Mouse (Mus musculus) ovary, adult 18-20 months (tissue): ENCODE data around the gene Glis3.

Experiments used
- DNase-seq: peaks from one replicate; pipeline ENCODE4 v3.0.0; 2022; ENCODE audit warnings: low spot score, mixed read lengths

The Glis3 gene

DNA sequence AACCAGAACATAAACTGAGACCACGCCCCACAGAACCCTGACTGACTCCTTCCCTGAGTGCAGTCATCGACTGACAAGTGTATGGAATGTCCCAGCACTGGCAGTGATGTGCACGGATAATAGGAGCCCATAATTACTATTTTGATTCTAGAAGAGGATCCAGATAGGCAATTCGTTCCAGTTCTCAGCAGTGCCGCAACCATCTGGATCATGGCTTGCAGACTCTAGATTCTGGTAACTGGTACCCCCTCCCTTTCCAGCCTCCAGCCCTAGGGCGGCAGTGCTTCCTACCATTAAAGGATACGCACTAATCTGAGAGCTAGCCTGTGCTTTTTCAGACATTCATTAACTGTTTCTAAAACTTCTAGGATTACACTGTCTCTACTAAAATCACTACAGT, 24.7 kb downstream of the Glis3 start:
- no peak for DNase-seq

GRCm38 (mm10) chr19:28650836-28651235, 29.0 kb downstream of the Glis3 start:
- DNase-seq = no peak

GRCm38 (mm10) chr19:28649489-28649888, 30.4 kb downstream of the Glis3 start:
- no peak for DNase-seq

DNA sequence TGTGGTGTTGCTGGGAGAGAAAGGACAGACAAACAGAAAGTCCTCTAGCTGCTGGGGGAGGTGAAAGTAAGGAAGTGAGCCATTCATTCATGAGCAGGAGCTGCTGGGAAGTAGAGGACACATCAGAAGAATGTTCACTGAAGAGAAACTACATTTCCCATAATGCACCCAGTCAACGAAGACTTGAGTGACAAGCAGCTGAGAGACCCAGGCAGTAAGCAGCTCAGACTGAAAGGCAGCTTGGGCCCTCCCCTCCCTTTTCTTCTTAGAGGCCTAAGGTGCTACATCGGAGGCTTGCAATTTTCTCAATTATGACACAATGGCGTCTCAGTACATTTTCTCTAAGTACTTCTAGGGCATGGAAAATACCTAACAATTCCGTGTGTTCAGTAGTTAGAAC, 31.0 kb downstream of the Glis3 start:
- DNase-seq = no peak

- DNase-seq = no peak
Observed at GRCm38 (mm10) chr19:28647424-28647823, 32.5 kb downstream of the Glis3 start.

DNA sequence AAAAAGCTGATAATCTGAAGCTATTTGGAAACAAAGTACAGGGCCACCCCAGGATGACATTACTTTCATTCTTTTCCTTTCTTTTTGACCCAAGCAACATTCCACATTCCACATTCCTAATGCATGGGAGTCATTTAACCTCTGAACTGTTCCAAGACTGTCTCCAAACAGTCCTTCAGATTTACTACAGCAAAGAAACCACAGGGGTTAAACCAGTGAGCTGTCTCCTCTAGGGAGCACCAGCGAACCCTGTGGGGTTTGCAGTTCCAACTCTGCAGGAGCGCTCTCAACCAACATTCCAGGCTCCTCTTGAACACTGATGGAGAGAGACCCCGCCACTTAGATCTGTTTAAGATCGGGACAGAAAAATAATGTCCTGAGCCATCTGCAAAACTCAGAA, 33.6 kb downstream of the Glis3 start:
- no peak for DNase-seq

GRCm38 (mm10) chr19:28640861-28641381, 39.0 kb downstream of the Glis3 start:
- DNase-seq = no peak

DNA sequence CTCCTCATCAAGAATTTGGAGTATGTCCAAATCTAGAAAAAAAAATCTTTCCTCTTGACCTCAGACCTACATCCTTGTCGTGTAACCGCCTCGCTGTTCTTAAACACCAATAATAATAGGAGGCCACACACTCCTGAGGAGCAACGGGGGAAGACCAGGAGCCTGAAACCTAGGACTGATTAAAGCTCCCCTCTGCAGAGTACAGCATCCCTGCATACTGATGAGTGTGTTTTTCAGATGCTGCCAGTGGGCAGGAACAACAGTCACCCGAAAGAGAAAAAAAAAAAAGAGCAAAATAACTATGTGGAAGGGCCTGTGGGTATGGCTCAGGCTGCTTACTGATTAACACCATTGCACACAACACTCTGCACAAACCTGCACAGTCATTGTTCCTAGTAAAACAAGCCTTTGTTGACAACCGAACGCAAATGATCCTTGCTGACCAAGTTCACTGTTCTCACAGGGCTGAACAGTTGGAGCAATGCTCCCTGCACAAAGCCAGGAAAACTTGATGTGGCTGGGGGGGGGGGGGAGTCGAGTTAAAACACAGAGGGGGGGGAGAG, 43.8 kb downstream of the Glis3 start:
- DNase-seq = no peak

DNA sequence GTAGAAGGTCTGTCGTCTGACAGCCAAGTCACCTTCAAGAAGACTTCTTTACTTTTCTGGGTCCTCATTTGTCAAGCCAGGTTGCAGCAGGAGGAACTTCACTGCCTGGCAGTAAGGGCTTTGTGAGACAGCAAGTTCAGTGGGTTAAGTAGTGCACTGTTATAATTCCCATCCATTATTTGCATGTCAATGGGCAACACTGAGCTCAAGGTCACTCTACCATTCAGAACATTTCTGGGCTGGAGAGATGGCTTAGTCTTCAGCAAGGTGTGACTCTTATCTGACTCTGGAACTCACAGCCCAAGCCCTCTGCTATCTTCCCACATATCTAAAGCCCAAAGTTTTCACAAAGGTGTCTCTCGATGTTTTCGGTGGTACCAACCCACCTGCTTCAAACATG, 44.9 kb downstream of the Glis3 start:
- DNase-seq = no peak

- no peak for DNase-seq
Observed at GRCm38 (mm10) chr19:28628416-28628815, 51.5 kb downstream of the Glis3 start.

DNA sequence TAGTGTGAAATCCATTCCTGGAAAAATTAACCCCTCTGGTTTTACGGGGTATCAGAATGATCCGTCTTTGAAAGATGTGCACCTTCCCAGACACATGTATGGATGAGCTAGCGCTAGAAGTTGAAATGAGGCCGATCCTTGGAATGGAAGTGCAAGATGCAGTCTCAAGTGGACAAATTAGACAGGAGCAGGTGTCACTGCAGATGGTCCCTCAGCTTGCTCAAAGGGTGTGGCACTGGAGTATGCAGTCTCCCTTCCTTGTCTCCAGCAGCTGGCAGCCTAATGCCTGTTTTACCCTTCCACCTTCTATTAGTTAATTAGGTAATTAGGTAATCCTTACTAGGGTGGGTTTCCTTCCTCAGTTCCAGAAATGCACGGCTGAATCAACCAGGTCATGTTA, 53.7 kb downstream of the Glis3 start:
- no peak for DNase-seq

- no peak for DNase-seq
Observed at GRCm38 (mm10) chr19:28624571-28624970, 55.3 kb downstream of the Glis3 start.

- peak; percentile 48 for DNase-seq
Observed at GRCm38 (mm10) chr19:28623726-28624125, 56.2 kb downstream of the Glis3 start.

DNA sequence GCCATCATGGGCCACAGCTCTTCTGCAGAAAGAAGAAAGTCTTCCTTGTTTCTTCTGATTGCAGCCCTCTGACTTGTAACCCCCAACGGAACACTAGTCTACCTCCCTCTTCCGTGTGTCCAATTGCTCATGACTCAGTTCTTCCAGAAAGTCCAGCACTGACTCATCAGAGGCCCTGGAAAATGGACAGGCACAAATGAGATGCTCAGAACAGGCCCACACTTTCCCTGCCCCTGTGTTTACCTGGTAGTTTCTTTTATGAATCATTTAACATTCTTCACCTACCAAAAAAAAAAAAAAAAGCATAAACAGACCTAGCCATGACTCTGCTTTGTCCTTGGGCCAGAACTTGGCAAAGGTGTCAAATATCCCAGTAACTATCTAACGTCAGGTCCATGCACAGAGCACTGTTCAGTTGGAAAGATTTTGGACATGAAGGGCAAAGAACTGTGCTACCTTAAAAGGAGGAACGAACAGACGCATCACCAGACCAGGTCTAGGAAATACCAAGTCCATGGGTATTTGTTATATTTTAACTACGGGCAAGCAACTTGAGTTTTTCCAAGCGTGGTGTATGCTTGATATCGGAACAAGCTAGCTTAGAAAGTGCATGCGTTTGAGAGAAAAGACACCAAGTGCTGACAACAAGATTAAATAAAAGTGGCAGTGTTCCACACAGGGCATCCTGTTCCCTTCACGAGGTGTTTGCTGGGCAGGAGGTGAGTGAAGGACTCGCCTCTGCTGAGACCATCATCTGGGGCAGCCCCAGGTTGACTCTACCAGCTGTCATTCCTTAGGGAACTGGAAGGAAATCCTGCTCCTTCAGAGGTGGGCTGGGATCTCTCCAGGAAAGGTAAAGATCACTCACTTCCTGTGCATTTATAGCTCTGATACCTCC, 58.0 kb downstream of the Glis3 start:
- DNase-seq = no peak

- DNase-seq = no peak
Observed at GRCm38 (mm10) chr19:28617736-28618135, 62.1 kb downstream of the Glis3 start.

GRCm38 (mm10) chr19:28617191-28617590, 62.7 kb downstream of the Glis3 start:
- DNase-seq = no peak

DNA sequence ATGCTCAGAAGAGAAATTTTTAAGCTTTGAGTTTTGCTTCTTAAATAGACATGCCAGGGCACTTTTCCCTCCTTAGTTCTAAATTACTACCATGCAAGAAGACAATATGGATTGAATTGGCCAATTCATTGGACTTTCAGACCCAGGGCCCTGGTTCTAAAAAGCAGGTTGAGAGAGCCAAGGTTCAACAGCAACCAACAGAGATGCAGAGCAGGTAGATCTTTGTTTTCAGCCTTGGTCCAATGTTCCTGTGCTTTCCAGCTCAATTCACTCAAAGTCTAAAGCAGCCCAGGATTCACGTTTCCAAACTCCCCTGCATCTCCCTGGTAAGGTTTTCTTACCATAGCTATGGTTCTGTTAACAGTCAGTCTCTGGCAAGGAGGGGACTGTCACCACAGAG, 63.4 kb downstream of the Glis3 start:
- DNase-seq = no peak

- no peak for DNase-seq
Observed at GRCm38 (mm10) chr19:28612249-28612648, 67.6 kb downstream of the Glis3 start.

- no peak for DNase-seq
Observed at GRCm38 (mm10) chr19:28608747-28609146, 71.1 kb downstream of the Glis3 start.

GRCm38 (mm10) chr19:28608277-28608676, 71.6 kb downstream of the Glis3 start:
- DNase-seq = no peak

DNA sequence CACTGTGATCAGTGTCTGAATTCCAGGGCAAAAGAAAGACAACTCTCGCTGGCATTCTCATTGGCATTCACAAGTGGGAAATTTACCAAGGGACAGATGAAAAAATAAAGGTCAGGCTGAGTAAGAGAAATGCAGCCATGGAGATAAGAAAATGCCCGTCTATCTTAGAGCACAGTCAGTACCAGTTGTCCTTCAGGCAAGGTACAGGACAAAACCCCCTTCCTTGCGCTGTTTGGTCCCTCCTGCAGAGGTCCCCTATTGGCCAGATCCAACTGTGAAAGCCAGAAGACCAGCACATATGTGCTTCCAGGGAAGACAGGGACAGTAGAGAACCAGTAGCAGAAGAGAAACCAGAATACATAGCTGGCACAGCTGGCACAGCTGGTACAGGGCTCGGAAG, 79.0 kb downstream of the Glis3 start:
- DNase-seq = no peak

DNA sequence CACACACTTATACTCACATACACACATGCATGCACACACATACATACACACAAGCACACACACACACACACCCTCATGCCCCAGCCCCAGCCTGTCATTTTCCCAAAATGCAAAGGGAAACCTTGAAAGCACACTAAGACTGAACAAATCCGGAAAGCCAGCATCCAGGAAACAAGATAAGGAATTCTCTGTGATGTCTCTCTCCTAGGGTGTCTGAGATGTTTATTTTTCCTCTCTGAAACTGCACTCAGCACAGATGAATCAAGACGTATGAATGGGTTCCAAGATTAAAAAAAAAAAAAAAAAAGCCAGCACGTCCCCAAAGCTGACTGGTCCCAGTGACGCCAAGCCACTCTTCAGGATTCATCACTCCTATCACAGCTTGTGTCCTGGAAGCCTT, 85.7 kb downstream of the Glis3 start:
- DNase-seq = no peak

DNA sequence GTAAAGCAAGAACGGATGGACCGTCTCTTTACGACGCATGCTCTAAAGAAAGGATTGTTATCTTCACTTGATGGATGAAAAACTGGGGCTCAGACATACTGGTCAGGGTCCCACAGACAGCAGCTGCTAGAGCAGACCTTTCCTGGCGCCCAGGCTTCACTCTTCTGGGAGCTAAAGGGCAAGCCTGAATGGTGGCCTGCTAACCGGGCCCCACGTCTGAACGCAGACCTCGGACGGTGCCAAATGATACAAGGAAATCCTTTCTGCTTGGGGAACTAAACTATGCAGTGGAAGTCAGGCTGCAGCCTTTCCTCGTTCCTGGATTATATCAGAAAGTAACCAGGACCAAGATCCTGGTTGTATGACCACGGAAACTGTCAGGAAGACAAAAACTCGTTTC, 86.9 kb downstream of the Glis3 start:
- no peak for DNase-seq
